Mouse (Mus musculus): ENCODE results near the gene Cwc27. TPM values are rescaled to one million over a fixed set of nuclear protein-coding genes. Genes with fewer than 3 reads are reported as not detected.

Cwc27 gene
- polyA plus RNA-seq, 1 experiment from 2014 or later: 34.4 TPM

DNA sequence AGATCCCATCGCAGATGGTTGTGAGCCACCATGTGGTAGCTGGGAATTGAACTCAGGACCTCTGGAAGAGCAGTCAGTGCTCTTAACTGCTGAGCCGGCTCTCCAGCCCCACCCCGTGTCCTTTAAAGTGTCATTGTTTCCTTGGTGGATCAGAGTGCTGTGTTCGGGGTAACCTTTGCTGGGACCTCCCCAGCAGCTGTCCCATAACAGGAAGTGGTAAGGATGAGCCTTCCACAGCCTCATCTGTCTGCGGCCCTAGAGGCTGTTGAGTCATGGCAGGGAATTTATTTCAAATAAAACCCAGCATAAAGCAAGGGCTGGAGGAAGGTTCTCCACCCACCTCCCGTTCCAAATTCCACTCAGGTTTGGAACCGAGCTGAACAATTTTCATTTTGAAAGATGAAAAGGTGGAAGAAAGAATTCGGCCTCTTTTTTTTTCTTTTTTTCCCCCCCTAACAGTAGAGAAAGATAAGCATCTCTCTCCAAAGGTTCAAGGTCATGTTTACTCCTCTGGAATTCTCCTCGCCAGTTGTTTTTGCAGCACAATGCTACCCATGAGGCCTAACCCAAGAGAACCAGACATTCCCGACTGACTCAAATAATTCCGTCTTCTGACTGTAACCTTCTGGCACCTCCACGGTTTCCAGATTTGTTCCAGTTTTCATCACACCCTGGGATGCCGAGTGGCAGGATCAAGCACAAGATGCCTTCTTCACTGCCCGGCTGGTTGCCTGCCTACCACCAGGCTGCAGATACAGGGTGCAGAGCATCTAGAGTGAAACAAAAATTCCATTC is 210.0 kb downstream of the Cwc27 start:
- H3K9ac ChIP-seq (replicated peaks): no peak overlapping the region
- H3K4me2 ChIP-seq: no peak overlapping the region
- no peaks in the 10 kb centered on the region for H3K27me3 ChIP-seq
- no peaks in the 10 kb centered on the region for H3K9me3 ChIP-seq
- 84% methylated on average over 14 of the region's 14 CpGs for WGBS
- no peak for ATAC-seq (ENCODE audit: insufficient number of reproducible peaks, insufficient read depth, low FRiP score, low TSS enrichment, low read depth)
- no peak overlapping the region for H3K4me3 ChIP-seq (replicated peaks)
- no peak overlapping the region for H3K27ac ChIP-seq
- no peaks in the 10 kb centered on the region for H3K36me3 ChIP-seq
- H3K4me1 ChIP-seq (replicated peaks): peaks cover 10% of the 10 kb centered on the region

DNA sequence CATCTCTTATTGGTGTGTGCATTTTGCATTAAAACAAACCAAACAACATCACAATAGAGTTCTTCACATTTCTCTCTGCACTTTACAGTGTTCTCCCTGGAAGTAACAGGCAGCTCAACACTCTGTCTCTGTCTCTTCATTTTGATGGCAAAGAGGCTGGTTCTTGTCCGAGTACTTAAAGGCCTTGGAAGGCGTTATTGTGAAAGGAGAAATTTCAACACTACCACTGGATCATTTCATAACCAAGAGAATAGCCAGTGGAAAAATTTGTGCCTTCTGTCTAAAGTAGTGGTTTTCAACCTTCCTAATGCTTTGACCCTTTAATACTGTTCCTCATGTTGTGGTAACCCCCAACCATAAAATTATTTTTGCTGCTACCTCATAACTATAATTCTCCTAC is 211.8 kb downstream of the Cwc27 start:
- no peak for ATAC-seq (ENCODE audit: insufficient number of reproducible peaks, insufficient read depth, low FRiP score, low TSS enrichment, low read depth)
- Histone ChIP-seq H3K27me3 (no peaks in the 10 kb centered on the region), H3K27ac (no peak overlapping the region), H3K4me1 (replicated peaks) (peaks cover 10% of the 10 kb centered on the region), H3K36me3 (no peaks in the 10 kb centered on the region), H3K4me2 (no peak overlapping the region), H3K4me3 (replicated peaks) (no peak overlapping the region), H3K9ac (replicated peaks) (no peak overlapping the region), H3K9me3 (no peaks in the 10 kb centered on the region)
- 94% methylated on average over 2 of the region's 2 CpGs for WGBS

DNA sequence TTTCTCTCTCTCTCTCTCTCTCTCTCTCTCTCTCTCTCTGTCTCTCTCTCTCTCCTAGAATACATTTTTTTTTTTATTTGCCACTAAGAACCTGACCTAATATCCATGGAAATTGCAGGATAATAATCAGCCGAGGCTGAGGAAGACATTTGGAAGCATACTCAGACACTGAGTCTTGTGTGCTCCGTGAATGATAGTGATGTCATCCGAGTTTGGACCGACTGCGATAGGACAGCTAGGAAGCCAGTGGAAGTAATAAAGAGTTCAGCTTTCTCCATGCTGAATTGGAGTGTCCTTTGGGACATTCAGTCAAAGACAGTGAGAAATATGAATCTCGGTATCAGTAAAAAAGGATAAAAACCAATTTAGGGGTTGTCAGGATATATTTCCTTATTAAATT is 214.7 kb downstream of the Cwc27 start:
- no peaks in the 10 kb centered on the region for H3K36me3 ChIP-seq
- no peak for ATAC-seq (ENCODE audit: insufficient number of reproducible peaks, insufficient read depth, low FRiP score, low TSS enrichment, low read depth)
- no peak overlapping the region for H3K4me3 ChIP-seq (replicated peaks)
- WGBS: 88% methylated on average over 6 of the region's 6 CpGs
- no peaks in the 10 kb centered on the region for H3K4me1 ChIP-seq (replicated peaks)
- no peaks in the 10 kb centered on the region for H3K9me3 ChIP-seq
- no peak overlapping the region for H3K9ac ChIP-seq (replicated peaks)
- no peak overlapping the region for H3K4me2 ChIP-seq
- no peak overlapping the region for H3K27ac ChIP-seq
- no peaks in the 10 kb centered on the region for H3K27me3 ChIP-seq

GRCm38 (mm10) chr13:104601783-104602182 is 215.2 kb downstream of the Cwc27 start:
- no peak overlapping the region for H3K27ac ChIP-seq
- H3K4me1 ChIP-seq (replicated peaks): no peaks in the 10 kb centered on the region
- no peaks in the 10 kb centered on the region for H3K27me3 ChIP-seq
- 91% methylated on average over 3 of the region's 3 CpGs for WGBS
- no peak for ATAC-seq (ENCODE audit: insufficient number of reproducible peaks, insufficient read depth, low FRiP score, low TSS enrichment, low read depth)
- no peak overlapping the region for H3K4me3 ChIP-seq (replicated peaks)
- H3K36me3 ChIP-seq: no peaks in the 10 kb centered on the region
- no peak overlapping the region for H3K9ac ChIP-seq (replicated peaks)
- no peak overlapping the region for H3K4me2 ChIP-seq
- H3K9me3 ChIP-seq: no peaks in the 10 kb centered on the region

DNA sequence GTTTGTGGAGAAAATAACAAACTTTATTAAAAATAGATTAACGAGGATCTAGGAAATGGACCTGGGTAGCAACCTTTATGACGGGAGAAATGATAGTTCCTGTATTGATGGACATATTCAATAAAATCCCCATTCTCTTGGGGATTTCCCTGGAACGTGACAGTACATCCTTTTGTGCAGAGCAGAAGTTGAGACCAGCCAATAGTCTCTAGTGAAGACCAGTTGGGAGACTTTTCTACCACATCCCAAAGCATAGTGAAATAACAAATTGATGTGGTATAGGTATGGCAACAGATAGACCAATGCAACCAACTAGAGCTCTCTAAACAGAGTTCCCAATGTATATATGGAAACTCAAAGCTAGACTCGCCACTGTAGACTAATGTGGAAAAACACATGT is 220.7 kb downstream of the Cwc27 start:
- no peaks in the 10 kb centered on the region for H3K4me1 ChIP-seq (replicated peaks)
- no peaks in the 10 kb centered on the region for H3K9me3 ChIP-seq
- ATAC-seq (ENCODE audit: insufficient number of reproducible peaks, insufficient read depth, low FRiP score, low TSS enrichment, low read depth): no peak
- H3K4me2 ChIP-seq: no peak overlapping the region
- no peak overlapping the region for H3K4me3 ChIP-seq (replicated peaks)
- no peaks in the 10 kb centered on the region for H3K36me3 ChIP-seq
- no peak overlapping the region for H3K27ac ChIP-seq
- no peak overlapping the region for H3K9ac ChIP-seq (replicated peaks)
- 90% methylated on average over 4 of the region's 4 CpGs for whole genome bisulfite sequencing
- H3K27me3 ChIP-seq: no peaks in the 10 kb centered on the region

GRCm38 (mm10) chr13:104594820-104595351 is 222.1 kb downstream of the Cwc27 start:
- Histone ChIP-seq H3K27me3 (no peaks in the 10 kb centered on the region), H3K4me2 (no peak overlapping the region), H3K4me3 (replicated peaks) (no peak overlapping the region), H3K9ac (replicated peaks) (no peak overlapping the region), H3K9me3 (no peaks in the 10 kb centered on the region), H3K4me1 (replicated peaks) (peaks cover 3% of the 10 kb centered on the region), H3K36me3 (no peaks in the 10 kb centered on the region), H3K27ac (no peak overlapping the region)
- no peak for ATAC-seq (ENCODE audit: insufficient number of reproducible peaks, insufficient read depth, low FRiP score, low TSS enrichment, low read depth)
- WGBS: 70% methylated on average over 4 of the region's 4 CpGs

DNA sequence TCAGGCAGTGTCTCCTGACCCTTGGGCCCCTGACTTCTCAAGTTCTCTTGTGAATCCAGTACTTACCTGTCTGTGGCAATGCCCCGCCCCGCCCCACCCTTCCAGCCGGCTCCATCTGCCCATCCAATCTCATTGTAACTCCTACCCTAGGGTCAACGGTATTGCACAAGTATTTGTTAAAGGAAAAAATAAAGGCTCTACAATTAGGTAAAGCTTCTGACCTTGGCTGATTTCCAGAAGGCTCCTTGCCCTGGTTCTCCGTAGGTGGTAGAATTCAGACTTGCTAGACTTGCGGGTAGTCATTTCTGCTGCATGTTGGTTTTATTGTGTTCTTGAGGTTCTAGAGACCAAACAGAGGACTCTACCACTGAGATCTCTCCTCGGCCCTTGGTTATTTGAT is 226.0 kb downstream of the Cwc27 start:
- Histone ChIP-seq H3K9ac (replicated peaks) (no peak overlapping the region), H3K36me3 (no peaks in the 10 kb centered on the region), H3K4me2 (no peak overlapping the region), H3K9me3 (no peaks in the 10 kb centered on the region), H3K27me3 (no peaks in the 10 kb centered on the region), H3K4me3 (replicated peaks) (no peak overlapping the region), H3K27ac (no peak overlapping the region), H3K4me1 (replicated peaks) (peaks cover 8% of the 10 kb centered on the region)
- WGBS: 84% methylated on average over 7 of the region's 7 CpGs
- ATAC-seq (ENCODE audit: insufficient number of reproducible peaks, insufficient read depth, low FRiP score, low TSS enrichment, low read depth): no peak

DNA sequence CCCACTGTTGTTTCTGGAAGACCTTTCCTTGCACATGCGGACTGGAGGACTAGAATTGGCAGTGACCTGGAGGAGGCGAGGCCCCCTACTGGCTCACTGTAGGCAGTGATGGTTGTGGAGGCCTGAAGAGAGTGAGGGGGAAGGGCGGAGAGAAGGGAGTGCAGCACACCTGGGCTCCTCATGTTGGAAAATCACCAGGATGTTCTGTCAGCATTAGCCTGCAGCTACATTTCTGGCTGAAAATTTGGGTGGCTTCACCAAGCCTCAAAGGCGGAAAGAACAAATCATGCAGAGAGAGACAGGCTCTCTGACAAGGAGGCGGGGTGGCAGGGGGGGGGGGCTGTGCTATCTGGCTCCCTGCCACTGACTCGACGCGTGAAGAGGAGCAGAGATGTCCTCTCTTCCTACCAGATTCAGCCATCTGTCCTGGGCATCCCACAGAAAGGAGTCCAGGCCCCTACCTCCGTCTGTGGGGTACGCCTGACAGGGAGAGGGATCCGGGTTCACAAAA is 226.8 kb downstream of the Cwc27 start:
- Histone ChIP-seq H3K4me1 (replicated peaks) (peaks cover 8% of the 10 kb centered on the region), H3K27me3 (no peaks in the 10 kb centered on the region), H3K27ac (0 out of 2 replicates have a peak overlapping the region, but pooled peaks have one; percentile 8), H3K9ac (replicated peaks) (no peak overlapping the region), H3K9me3 (no peaks in the 10 kb centered on the region), H3K36me3 (no peaks in the 10 kb centered on the region), H3K4me3 (replicated peaks) (no peak overlapping the region), H3K4me2 (no peak overlapping the region)
- 52% methylated on average over 11 of the region's 11 CpGs for WGBS
- ATAC-seq (ENCODE audit: insufficient number of reproducible peaks, insufficient read depth, low FRiP score, low TSS enrichment, low read depth): no peak

DNA sequence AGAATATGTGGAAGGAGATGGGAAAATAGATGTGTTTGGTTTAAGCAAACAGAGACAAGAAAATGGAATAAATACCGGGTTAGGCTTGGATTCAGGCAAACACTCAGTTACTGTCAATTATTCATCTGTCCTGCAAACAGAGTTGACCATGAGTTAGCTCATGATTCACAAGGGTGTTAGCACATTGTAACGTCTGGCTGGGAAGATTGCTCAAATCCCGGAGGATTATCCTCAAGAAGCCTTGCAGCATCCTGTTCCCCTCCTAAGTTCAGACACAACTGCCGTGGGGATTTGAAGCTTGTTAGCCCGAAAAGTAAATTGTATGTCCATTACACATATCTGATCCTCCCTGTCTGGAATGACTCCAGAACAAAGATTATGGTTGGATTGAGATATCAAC is 228.6 kb downstream of the Cwc27 start:
- Histone ChIP-seq H3K36me3 (no peaks in the 10 kb centered on the region), H3K4me2 (no peak overlapping the region), H3K4me1 (replicated peaks) (peaks cover 23% of the 10 kb centered on the region), H3K4me3 (replicated peaks) (no peak overlapping the region), H3K27me3 (no peaks in the 10 kb centered on the region), H3K9ac (replicated peaks) (no peak overlapping the region), H3K9me3 (no peaks in the 10 kb centered on the region), H3K27ac (no peak overlapping the region)
- no peak for ATAC-seq (ENCODE audit: insufficient number of reproducible peaks, insufficient read depth, low FRiP score, low TSS enrichment, low read depth)
- 75% methylated on average over 5 of the region's 5 CpGs for WGBS

Other genes with a start within 250 kb of the Cwc27 start
- gene Srek1ip1, start 24.7 kb downstream of the Cwc27 start, polyA plus RNA-seq (2016; fragmentation: Nextera tagmentation; extraction: Ambion mirVana): 26.6 and 26.8 TPM in 2 replicates
- gene Shisal2b, start 46.8 kb upstream of the Cwc27 start, polyA plus RNA-seq (2016; fragmentation: Nextera tagmentation; extraction: Ambion mirVana): 0.32 TPM in 1 of 2 replicates, not detected in the other
- gene Rgs7bp, start 237.8 kb upstream of the Cwc27 start, polyA plus RNA-seq (2016; fragmentation: Nextera tagmentation; extraction: Ambion mirVana): 0.65 and 0.69 TPM in 2 replicates

Measured in limb, embryonic 12.5 days (tissue).